Mouse (Mus musculus) megakaryocyte progenitor cell, adult 5-6 weeks (primary cell): ENCODE measurements around the gene Olfr1443. TPM values are rescaled to one million over a fixed set of nuclear protein-coding genes. Genes with fewer than 3 reads are reported as not detected.

Experiments
- ATAC-seq: replicated peaks from 2 replicates; pipeline ENCODE4 v1.8.0; 2016; ENCODE audit warnings: mild to moderate bottlenecking, moderate TSS enrichment, inconsistent platforms; ENCODE audit not compliant: poor library complexity
- total RNA-seq, 2 experiments: library from RNA; stranded (forward) in 1 of 2; stranded (reverse) in 1 of 2; fragments of 157-497, 149-512 nt in 1 of 2; fragments of 200-1000 nt in 1 of 2; gene quantifications; 2 replicates each; pipeline versions ENCODE4 v1.2.3 to v1.2.4; 2015 to 2017

The Olfr1443 gene
- total RNA-seq, 2 experiments from 2014 or later: not detected

GRCm38 (mm10) chr19:12731036-12731435, 53.1 kb downstream of the Olfr1443 start:
- no peak for ATAC-seq

- ATAC-seq: no peak
Measured at GRCm38 (mm10) chr19:12731950-12732349, 54.0 kb downstream of the Olfr1443 start.

Other genes with a start within 250 kb of the Olfr1443 start
- gene Mpeg1, start 217.3 kb upstream of the Olfr1443 start, total RNA-seq (2015): 74.6 and 105 TPM in 2 replicates
- gene Mpeg1, start 217.3 kb upstream of the Olfr1443 start, total RNA-seq (2017): 41.8 and 52.4 TPM in 2 replicates
- 41.4 and 46.5 TPM in 2 replicates for gene Dtx4, start 176.7 kb upstream of the Olfr1443 start, total RNA-seq (2015)
- gene Dtx4, start 176.7 kb upstream of the Olfr1443 start, total RNA-seq (2017): 38.9 and 39.0 TPM in 2 replicates
- 193 and 210 TPM in 2 replicates for gene Fam111a, start 132.4 kb upstream of the Olfr1443 start, total RNA-seq (2015)
- 232 and 248 TPM in 2 replicates for gene Fam111a, start 132.4 kb upstream of the Olfr1443 start, total RNA-seq (2017)
- gene Gm4952, start 78.1 kb upstream of the Olfr1443 start, total RNA-seq (2015): not detected in 2 replicates
- not detected in 2 replicates for gene Gm4952, start 78.1 kb upstream of the Olfr1443 start, total RNA-seq (2017)
- not detected in 2 replicates for gene Glyat, start 44.8 kb upstream of the Olfr1443 start, total RNA-seq (2015)
- not detected in 2 replicates for gene Glyat, start 44.8 kb upstream of the Olfr1443 start, total RNA-seq (2017)
- gene Olfr1442, start 7.7 kb upstream of the Olfr1443 start, total RNA-seq (2015): not detected in 2 replicates
- not detected in 2 replicates for gene Olfr1442, start 7.7 kb upstream of the Olfr1443 start, total RNA-seq (2017)
- gene Keg1, start 17.7 kb downstream of the Olfr1443 start, total RNA-seq (2015): not detected in 2 replicates
- not detected in 2 replicates for gene Keg1, start 17.7 kb downstream of the Olfr1443 start, total RNA-seq (2017)
- 5.2 and 5.9 TPM in 2 replicates for gene Cntf, start 87.5 kb downstream of the Olfr1443 start, total RNA-seq (2015)
- gene Cntf, start 87.5 kb downstream of the Olfr1443 start, total RNA-seq (2017): 1.1 and 3.0 TPM in 2 replicates
- gene Zfp91, start 118.0 kb downstream of the Olfr1443 start, total RNA-seq (2015): 70.4 and 79.9 TPM in 2 replicates
- 85.2 and 92.8 TPM in 2 replicates for gene Zfp91, start 118.0 kb downstream of the Olfr1443 start, total RNA-seq (2017)
- gene Lpxn, start 118.1 kb downstream of the Olfr1443 start, total RNA-seq (2015): 4.6 and 9.2 TPM in 2 replicates
- gene Lpxn, start 118.1 kb downstream of the Olfr1443 start, total RNA-seq (2017): 5.1 and 6.2 TPM in 2 replicates
- not detected in 2 replicates for gene Gm5244, start 168.6 kb downstream of the Olfr1443 start, total RNA-seq (2015)
- gene Gm5244, start 168.6 kb downstream of the Olfr1443 start, total RNA-seq (2017): not detected in 2 replicates
- not detected in 2 replicates for gene Olfr1444, start 179.2 kb downstream of the Olfr1443 start, total RNA-seq (2015)
- gene Olfr1444, start 179.2 kb downstream of the Olfr1443 start, total RNA-seq (2017): not detected in 2 replicates
- not detected in 2 replicates for gene Olfr1445, start 205.7 kb downstream of the Olfr1443 start, total RNA-seq (2015)
- gene Olfr1445, start 205.7 kb downstream of the Olfr1443 start, total RNA-seq (2017): not detected in 2 replicates
- not detected in 2 replicates for gene Olfr1446, start 215.4 kb downstream of the Olfr1443 start, total RNA-seq (2015)
- not detected in 2 replicates for gene Olfr1446, start 215.4 kb downstream of the Olfr1443 start, total RNA-seq (2017)
- gene Olfr1447, start 225.6 kb downstream of the Olfr1443 start, total RNA-seq (2015): not detected in 2 replicates
- gene Olfr1447, start 225.6 kb downstream of the Olfr1443 start, total RNA-seq (2017): not detected in 2 replicates
- gene Olfr1448, start 246.3 kb downstream of the Olfr1443 start, total RNA-seq (2015): not detected in 2 replicates
- not detected in 2 replicates for gene Olfr1448, start 246.3 kb downstream of the Olfr1443 start, total RNA-seq (2017)